Mouse (Mus musculus) stomach, embryonic 16.5 days (tissue): Measurements from ENCODE around the gene Smim15. TPM values are rescaled to one million over a fixed set of nuclear protein-coding genes. Genes with fewer than 3 reads are reported as not detected.
A peak's percentile ranks its signal among the peaks of the same experiment; 100 is the strongest.

Experiments used
- ATAC-seq: fragments of 200-750 bp; cut with Nextera tagmentation; 2 replicates; pipeline ENCODE4 v1.8.0; 2017; ENCODE audit warnings: moderate number of reproducible peaks, moderate TSS enrichment; ENCODE audit not compliant: insufficient read depth, low FRiP score
- H3K27ac ChIP-seq: fragments of 300-500 bp; sonication (generic); 2 replicates; pipeline ENCODE4 v1.5.1; 2014; ENCODE audit warnings: low read length
- H3K27me3 ChIP-seq: fragments of 300-500 bp; sonication (generic); 2 replicates; pipeline ENCODE4 v1.6.1; 2014; ENCODE audit warnings: low read length, control low read depth, mixed read lengths; ENCODE audit not compliant: control insufficient read depth, insufficient read depth
- H3K36me3 ChIP-seq: fragments of 300-500 bp; sonication (generic); 2 replicates; pipeline ENCODE4 v1.6.1; 2014; ENCODE audit warnings: low read length; ENCODE audit not compliant: control insufficient read depth, insufficient read depth
- H3K4me1 ChIP-seq: fragments of 300-500 bp; sonication (generic); 2 replicates; pipeline ENCODE4 v1.6.1; 2014; ENCODE audit warnings: low read length, control low read depth, mixed read lengths; ENCODE audit not compliant: control insufficient read depth, insufficient read depth
- H3K4me2 ChIP-seq: fragments of 300-500 bp; sonication (generic); 2 replicates; pipeline ENCODE4 v1.6.1; 2014; ENCODE audit warnings: low read depth, low read length, mixed read lengths
- H3K4me3 ChIP-seq: fragments of 300-500 bp; sonication (generic); replicated peaks from 2 replicates; pipeline ENCODE4 v1.5.1; 2014; ENCODE audit warnings: mild to moderate bottlenecking, low read length
- H3K9ac ChIP-seq: fragments of 300-500 bp; sonication (generic); 2 replicates; pipeline ENCODE4 v1.6.1; 2014; ENCODE audit warnings: low read length
- H3K9me3 ChIP-seq: fragments of 300-500 bp; sonication (generic); replicated peaks from 2 replicates; pipeline ENCODE4 v1.6.1; 2016; ENCODE audit warnings: low read length, control low read depth; ENCODE audit not compliant: control insufficient read depth
- WGBS: fragments of 180-500 bp; shearing (Covaris S2); extraction: QIAGEN DNeasy Blood & Tissue Kit; methylation state at CpG from one replicate; pipeline ENCODE4 v1.1.7; 2014; 5-methylcytosine and 5-hydroxymethylcytosine counted together
- polyA plus RNA-seq: library from polyadenylated mRNA; unstranded; fragments of >200 nt; fragmentation: Nextera tagmentation; extraction: Ambion mirVana; gene quantifications from 2 replicates; pipeline ENCODE4 v1.2.1, GENCODE M21; 2015

Gene Smim15
- 64.4 and 69.3 TPM in 2 replicates for polyA plus RNA-seq

GRCm38 (mm10) chr13:108044222-108044941 lies at the start of gene Smim15:
Gene Smim15, plus strand, starts transcription at chr13:108044446.
- Histone ChIP-seq H3K27me3 (no peaks in the 10 kb centered on the region), H3K9me3 (no peaks in the 10 kb centered on the region), H3K4me1 (peaks cover 23% of the 10 kb centered on the region), H3K9ac (peak within 1 kb of the TSS; percentile 98), H3K27ac (peak within 1 kb of the TSS; percentile 99), H3K4me2 (peak within 1 kb of the TSS; percentile 61), H3K36me3 (peaks cover 3% of the 10 kb centered on the region; the same call in 1 of the 2 replicates), H3K4me3 (peak within 1 kb of the TSS; percentile 95)
- WGBS = under 1% methylated on average over 70 of the region's 71 CpGs
- ATAC-seq = peak; percentile 96

- H3K9ac ChIP-seq = no peak overlapping the region
- no peak overlapping the region for H3K27ac ChIP-seq
- H3K4me1 ChIP-seq = no peaks in the 10 kb centered on the region
- no peaks in the 10 kb centered on the region for H3K36me3 ChIP-seq
- H3K4me2 ChIP-seq = no peak overlapping the region
- no peaks in the 10 kb centered on the region for H3K9me3 ChIP-seq
- ATAC-seq = no peak
- 67% methylated on average over 7 of the region's 7 CpGs for WGBS
- H3K27me3 ChIP-seq = no peaks in the 10 kb centered on the region
- H3K4me3 ChIP-seq = no peak overlapping the region
Measured at GRCm38 (mm10) chr13:107995211-107995610, 49.0 kb upstream of the Smim15 start.

- Histone ChIP-seq H3K4me1 (no peaks in the 10 kb centered on the region), H3K27ac (no peak overlapping the region), H3K36me3 (no peaks in the 10 kb centered on the region), H3K27me3 (no peaks in the 10 kb centered on the region), H3K4me3 (no peak overlapping the region), H3K9ac (no peak overlapping the region), H3K4me2 (no peak overlapping the region), H3K9me3 (no peaks in the 10 kb centered on the region)
- WGBS = 90% methylated on average over 3 of the region's 3 CpGs
- ATAC-seq = no peak
Measured at GRCm38 (mm10) chr13:107996301-107996700, 47.9 kb upstream of the Smim15 start.

DNA sequence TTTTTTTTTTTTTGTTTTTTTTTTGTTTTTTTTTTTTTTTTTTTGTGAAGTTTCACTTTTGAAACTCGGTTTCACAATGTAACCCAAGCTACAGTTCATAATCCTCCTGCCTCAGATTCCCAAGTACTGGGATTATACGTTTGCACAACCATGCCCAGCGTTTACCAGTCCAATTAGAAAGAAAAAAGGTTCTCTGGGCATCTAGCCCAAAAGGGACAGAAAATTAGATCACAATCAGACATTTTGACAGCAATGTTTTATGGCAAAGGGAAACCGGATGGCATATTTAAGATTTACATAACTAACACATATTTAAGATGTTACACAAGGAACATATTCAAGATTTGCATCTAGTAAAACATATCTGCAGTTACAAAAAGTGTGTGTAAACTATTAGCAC lies 36.4 kb upstream of the Smim15 start:
- 85% methylated on average over 4 of the region's 4 CpGs for WGBS
- Histone ChIP-seq H3K4me1 (no peaks in the 10 kb centered on the region), H3K27me3 (no peaks in the 10 kb centered on the region), H3K36me3 (no peaks in the 10 kb centered on the region), H3K4me3 (no peak overlapping the region), H3K9me3 (no peaks in the 10 kb centered on the region), H3K4me2 (no peak overlapping the region), H3K27ac (no peak overlapping the region), H3K9ac (no peak overlapping the region)
- ATAC-seq = no peak

- Histone ChIP-seq H3K9ac (no peak overlapping the region), H3K27ac (no peak overlapping the region), H3K4me3 (no peak overlapping the region), H3K27me3 (no peaks in the 10 kb centered on the region), H3K4me1 (no peaks in the 10 kb centered on the region), H3K9me3 (no peaks in the 10 kb centered on the region), H3K4me2 (no peak overlapping the region), H3K36me3 (no peaks in the 10 kb centered on the region)
- ATAC-seq = no peak
- 79% methylated on average over 8 of the region's 8 CpGs for WGBS
Measured at GRCm38 (mm10) chr13:108013110-108013509, 31.1 kb upstream of the Smim15 start.

DNA sequence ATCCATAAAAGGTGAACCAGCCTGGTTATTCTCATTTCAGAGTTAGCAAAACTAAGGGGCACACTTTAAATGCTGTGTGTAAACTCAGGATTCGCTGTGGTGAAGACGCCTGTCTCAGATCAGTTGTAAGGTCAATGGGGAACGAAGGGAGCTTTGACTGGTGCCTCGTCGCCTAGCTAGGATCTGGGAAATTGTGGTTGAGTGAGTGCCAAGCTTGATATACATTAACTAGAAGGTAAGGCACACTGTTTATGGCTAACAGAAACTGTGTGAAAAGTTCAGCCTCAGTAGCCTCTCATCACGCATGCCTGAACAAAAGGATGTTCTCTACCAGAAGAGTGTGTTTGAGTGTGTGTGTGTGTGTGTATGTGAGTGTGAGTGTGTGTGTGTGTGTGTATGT lies 30.4 kb upstream of the Smim15 start:
- no peak overlapping the region for H3K27ac ChIP-seq
- no peak for ATAC-seq
- no peak overlapping the region for H3K4me2 ChIP-seq
- no peak overlapping the region for H3K4me3 ChIP-seq
- no peaks in the 10 kb centered on the region for H3K9me3 ChIP-seq
- H3K27me3 ChIP-seq = no peaks in the 10 kb centered on the region
- H3K9ac ChIP-seq = no peak overlapping the region
- 73% methylated on average over 6 of the region's 6 CpGs for WGBS
- H3K36me3 ChIP-seq = no peaks in the 10 kb centered on the region
- no peaks in the 10 kb centered on the region for H3K4me1 ChIP-seq

- H3K9ac ChIP-seq = no peak overlapping the region
- no peak overlapping the region for H3K4me3 ChIP-seq
- no peaks in the 10 kb centered on the region for H3K36me3 ChIP-seq
- no peak for ATAC-seq
- no peaks in the 10 kb centered on the region for H3K27me3 ChIP-seq
- H3K4me2 ChIP-seq = no peak overlapping the region
- H3K27ac ChIP-seq = no peak overlapping the region
- no peaks in the 10 kb centered on the region for H3K4me1 ChIP-seq
- no peaks in the 10 kb centered on the region for H3K9me3 ChIP-seq
- 86% methylated on average over 6 of the region's 6 CpGs for WGBS
Measured at GRCm38 (mm10) chr13:108015166-108015565, 29.1 kb upstream of the Smim15 start.

DNA sequence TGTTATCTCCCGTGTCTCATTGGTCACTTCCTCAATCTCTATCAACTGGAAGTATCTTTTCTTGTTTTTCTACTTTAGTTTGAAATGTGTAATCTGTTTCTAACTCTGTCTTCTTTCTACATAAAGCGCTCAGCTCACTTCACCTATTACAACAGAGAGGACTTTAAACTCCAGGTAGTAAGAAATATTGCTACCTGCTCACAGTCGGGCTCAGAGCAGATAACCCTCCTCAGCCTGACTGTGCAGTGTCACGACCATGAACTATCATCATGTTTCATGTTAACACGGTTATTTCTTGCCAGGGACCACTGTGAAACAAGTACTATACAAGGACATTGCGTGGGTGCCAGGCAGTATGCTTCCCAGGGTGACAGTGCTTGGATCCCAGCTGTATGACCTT lies 26.9 kb upstream of the Smim15 start:
- no peak for ATAC-seq
- Histone ChIP-seq H3K9me3 (no peaks in the 10 kb centered on the region), H3K4me3 (no peak overlapping the region), H3K36me3 (no peaks in the 10 kb centered on the region), H3K9ac (no peak overlapping the region), H3K4me1 (no peaks in the 10 kb centered on the region), H3K4me2 (no peak overlapping the region), H3K27me3 (no peaks in the 10 kb centered on the region), H3K27ac (no peak overlapping the region)
- 54% methylated on average over 6 of the region's 6 CpGs for WGBS

DNA sequence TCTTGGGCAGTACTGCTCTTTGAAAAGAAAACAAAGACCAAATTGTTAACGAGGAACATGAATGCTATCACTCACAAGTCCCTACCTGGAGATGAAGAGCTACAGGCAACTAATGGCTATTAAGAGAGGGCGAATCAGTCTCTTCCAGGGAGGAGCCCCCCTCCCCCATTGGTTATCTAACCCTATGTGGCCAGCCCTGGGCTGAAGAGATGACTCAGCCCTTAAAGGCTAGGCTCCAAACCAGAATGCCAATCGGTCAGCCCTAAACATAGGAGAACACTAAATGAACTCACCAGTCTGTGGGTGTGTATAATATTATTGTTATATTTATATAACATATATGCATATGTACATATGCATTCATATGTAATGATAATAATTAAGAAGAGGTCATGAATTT lies 18.4 kb upstream of the Smim15 start:
- Histone ChIP-seq H3K4me2 (no peak overlapping the region), H3K9ac (no peak overlapping the region), H3K9me3 (no peaks in the 10 kb centered on the region), H3K36me3 (no peaks in the 10 kb centered on the region), H3K27ac (no peak overlapping the region), H3K27me3 (no peaks in the 10 kb centered on the region), H3K4me1 (no peaks in the 10 kb centered on the region), H3K4me3 (no peak overlapping the region)
- ATAC-seq = no peak
- 69% methylated on average over 3 of the region's 3 CpGs for WGBS
